Mouse (Mus musculus) common myeloid progenitor, adult 5-6 weeks (primary cell): Measurements from ENCODE around the gene Hydin. TPM values are rescaled to one million over a fixed set of nuclear protein-coding genes. Genes with fewer than 3 reads are reported as not detected.
"Not testable (repeated sequence)": the region's sequence is repeated elsewhere in the genome, so short reads cannot be mapped to it uniquely, and the experiment has no call there.

Experiments used
- ATAC-seq: replicated peaks from 2 replicates; pipeline ENCODE4 v1.8.0; 2016; ENCODE audit warnings: low read depth, mild to moderate bottlenecking, moderate TSS enrichment, inconsistent platforms; ENCODE audit not compliant: poor library complexity, severe bottlenecking
- total RNA-seq: library from RNA; stranded (forward); fragments of 200-1000, 187-1606 nt; gene quantifications from 2 replicates; pipeline ENCODE4 v1.2.3, GENCODE M21; 2017

The Hydin gene
- total RNA-seq, 1 experiment from 2014 or later: not detected

GRCm38 (mm10) chr8:110501330-110501729, 234.6 kb downstream of the Hydin start:
- no peak for ATAC-seq

- ATAC-seq: no peak
These were observed 236.1 kb downstream of the Hydin start for GRCm38 (mm10) chr8:110502880-110503279.

- no peak for ATAC-seq
These were observed 242.0 kb downstream of the Hydin start for GRCm38 (mm10) chr8:110508766-110509165.

DNA sequence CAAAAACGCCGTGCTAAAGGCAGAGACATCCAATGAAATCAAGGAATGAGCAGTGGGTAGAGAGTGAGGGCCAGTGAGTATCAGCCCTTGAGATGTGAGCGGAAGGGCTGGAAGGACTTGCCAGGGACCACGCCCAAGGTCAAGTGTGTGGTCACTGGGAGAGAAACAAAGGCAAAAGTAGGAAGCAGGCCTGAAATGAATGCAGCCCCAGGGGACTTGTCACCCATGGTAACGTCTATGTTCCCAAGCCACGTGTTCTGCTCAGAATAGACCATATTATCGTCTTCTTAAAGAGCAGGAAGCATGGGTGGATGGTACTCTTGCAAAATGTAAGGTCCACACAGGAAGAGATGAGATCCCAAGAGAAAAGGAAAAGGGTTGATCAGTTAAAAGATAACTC, 253.0 kb downstream of the Hydin start:
- no peak for ATAC-seq

- ATAC-seq: no peak
These were observed 255.1 kb downstream of the Hydin start for GRCm38 (mm10) chr8:110521851-110522250.

DNA sequence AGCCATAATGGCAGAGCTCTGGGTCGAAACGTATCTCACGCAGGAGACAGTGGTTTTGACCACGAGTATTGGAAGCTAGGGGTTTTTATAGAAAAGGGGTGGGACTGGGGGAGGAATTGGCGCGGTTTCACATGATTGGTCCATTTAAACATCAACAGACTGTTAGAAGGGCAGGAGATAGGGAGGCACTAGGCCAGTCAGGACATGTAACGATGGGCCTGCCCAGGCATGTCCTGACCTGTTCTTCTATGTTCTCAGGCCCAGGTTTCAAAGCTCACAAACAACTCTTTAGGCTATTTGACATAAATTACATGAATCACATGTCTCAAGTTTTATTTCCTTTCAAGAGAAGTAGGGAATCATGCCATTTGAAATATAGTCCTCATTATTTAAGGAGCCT, 255.7 kb downstream of the Hydin start:
- ATAC-seq: not testable (repeated sequence)

- ATAC-seq: no peak
These were observed 256.2 kb downstream of the Hydin start for GRCm38 (mm10) chr8:110522985-110523384.

GRCm38 (mm10) chr8:110525229-110525628, 258.5 kb downstream of the Hydin start:
- no peak for ATAC-seq

DNA sequence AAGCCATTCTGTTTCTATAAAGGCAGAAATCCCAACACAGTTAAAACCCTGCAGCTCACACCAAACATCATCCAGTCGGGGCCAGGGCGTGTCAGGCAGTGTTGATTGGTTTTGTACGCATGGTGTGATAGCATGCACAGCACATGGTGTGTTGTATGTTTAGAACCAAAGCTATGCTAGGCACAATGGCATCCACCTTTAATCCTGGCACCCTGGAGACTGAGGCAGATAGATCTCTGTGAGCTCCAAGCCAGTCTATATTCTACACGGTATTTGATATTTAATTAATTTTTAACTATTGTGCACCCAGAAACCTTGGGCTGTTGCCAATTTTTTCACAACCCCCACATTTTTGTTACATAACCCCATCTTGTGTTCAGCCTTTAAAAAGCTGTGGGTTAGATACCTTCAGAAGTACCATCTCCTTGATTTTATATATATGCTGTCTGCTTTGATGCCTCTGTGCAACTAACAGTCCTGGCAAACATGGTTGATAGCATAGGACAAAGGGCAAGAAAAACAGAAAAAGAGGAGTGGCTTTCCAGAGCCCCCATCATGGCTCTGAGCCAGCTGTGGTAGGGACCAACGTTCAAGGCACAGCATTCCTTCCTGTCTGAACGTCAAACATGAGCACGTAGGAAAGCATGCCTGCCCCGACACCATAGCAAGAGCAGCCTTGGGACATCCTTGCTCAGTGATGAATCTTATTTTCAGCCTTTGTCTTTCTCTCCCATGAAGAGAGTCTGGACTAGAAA, 263.4 kb downstream of the Hydin start:
- ATAC-seq: no peak

DNA sequence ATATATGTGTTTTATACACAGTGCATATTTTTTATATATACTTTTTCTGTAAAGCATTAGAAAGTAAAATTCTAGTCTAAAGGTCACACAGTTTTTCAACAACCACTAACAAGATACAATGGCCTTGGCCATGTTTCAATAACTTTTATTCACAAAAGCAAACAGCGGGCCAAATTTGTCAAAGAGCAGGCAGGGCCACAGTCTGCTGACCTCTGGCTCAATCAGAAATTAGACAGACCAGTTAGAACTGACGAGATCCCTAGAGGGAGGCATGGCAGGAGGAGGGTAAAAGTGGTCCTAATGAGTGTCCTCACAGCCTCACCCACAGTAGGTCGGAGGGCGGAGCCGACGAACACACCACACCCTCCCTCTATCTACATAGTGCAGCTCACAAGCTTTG, 267.0 kb downstream of the Hydin start:
- no peak for ATAC-seq

DNA sequence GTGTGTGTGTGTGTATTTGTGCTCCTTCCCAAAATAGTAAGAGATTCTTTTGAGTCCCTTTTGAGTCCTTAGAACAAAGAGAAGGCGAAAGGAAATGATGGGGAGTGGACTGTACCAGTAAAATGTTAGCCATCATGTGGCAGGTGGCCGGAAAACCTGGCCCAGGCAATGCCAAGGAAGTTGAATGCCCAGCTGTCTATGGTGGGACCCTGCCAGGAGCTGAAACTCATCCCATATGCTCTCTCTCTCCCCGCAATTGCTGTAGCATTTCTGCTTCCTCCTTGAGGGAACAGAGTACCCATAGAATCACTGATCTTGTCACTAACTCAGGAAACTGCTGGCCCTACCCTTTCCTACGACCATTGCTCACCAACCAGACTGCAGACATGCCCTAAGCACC, 271.1 kb downstream of the Hydin start:
- ATAC-seq: no peak

- no peak for ATAC-seq
These were observed 283.6 kb downstream of the Hydin start for GRCm38 (mm10) chr8:110550343-110550742.

- ATAC-seq: not testable (repeated sequence)
These were observed 285.3 kb downstream of the Hydin start for GRCm38 (mm10) chr8:110552111-110552510.

DNA sequence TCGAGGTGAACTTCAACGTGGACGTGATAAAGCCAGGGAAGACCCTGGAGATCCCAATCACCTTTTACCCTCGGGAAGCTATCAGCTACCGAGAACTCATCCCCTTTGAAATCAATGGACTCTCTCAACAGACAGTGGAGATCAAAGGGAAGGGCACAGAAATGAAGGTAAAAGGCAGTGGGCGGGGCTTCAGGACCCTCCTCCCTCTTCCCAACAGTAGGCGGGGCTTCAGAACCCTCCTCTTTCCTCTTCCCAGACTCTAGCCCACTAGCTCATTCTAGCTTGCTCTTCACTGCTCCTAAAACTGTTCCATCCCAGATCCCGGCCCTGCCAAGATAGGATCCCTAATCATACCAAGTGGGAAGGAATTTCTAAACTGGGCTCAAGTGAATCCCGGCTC, 325.9 kb downstream of the Hydin start:
- no peak for ATAC-seq

GRCm38 (mm10) chr8:110594164-110594563, 327.4 kb downstream of the Hydin start:
- no peak for ATAC-seq

- ATAC-seq: peak; percentile 73
These were observed 337.8 kb downstream of the Hydin start for GRCm38 (mm10) chr8:110604556-110604955.

DNA sequence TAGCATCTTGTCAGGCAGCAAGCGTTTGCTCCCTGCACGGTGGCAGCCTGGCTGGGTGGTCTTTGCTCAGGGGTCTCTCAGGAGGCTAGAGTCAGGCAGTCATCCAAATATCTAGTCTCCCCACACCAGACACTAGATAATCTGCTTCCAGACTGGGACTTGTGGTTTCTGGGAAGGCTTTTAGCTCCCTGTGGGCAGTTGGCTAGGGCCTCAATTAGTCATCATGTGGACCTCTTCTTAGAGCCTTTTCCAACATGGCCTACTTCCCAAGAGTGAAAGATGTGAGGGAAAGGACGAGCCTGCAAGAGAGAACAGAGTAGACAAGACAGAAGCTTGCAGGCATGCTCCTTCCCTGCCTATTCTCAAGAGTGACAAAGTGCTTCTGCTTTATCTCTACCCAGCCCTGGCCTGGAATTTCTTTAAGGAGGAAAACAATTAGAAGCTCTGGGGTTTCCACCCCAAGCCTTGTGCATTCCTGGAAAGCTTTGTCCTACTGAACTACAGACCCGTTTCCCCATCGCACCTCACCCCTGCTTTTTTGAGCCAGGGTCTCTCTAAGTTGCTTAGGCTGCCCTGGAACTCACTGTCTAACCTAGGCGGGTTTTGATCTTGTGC, 338.7 kb downstream of the Hydin start:
- no peak for ATAC-seq

DNA sequence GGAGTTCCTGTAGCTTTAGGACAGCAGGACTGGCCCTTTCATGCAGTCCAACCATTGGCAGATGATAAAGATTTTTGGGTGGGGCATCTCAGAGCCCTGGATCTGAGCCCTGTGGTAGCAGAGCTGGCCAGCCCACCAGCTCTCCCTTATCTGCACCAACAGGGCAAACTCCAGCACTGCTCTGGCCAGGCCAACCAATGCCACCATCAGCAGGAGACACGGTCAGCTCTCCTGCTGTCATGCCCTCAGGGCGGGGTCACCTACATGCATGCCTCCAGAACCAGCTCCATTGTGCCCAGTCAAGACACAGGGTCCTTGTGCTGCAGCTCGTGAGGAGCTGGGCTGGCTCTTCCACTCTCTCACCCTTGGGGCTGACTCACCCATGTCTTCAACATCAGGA, 349.0 kb downstream of the Hydin start:
- no peak for ATAC-seq

DNA sequence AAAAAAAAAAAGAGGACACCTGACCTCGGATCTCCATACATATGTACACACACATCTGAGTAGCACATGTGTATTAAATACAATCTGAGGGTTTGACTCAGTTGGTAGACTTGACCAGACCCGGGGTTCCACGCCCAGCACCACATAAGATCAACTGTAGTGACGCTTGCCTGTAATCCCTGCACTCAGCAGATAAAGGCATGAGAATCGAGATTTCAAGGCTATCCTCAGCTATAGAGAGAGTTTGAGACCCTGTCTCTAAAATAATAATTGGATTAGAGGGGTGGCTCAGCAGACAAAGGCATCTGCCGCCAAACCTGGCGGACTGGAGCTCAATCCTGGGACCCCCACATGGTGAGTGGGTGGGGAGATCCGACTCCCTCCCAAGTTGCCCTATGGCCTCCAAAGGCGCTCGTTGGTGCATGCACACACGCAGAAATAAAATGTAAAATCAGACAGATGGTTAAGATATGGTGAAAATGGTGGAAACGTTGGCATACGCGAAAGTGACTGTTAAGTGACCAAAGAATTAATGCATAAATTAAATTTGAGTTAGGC, 351.1 kb downstream of the Hydin start:
- ATAC-seq: peak; percentile 10; the same call in 1 of the 2 replicates

- ATAC-seq: peak; percentile 87
These were observed 351.8 kb downstream of the Hydin start, which contains the start of gene Vac14 for GRCm38 (mm10) chr8:110618391-110619207. Vac14 (plus strand) TSS chr8:110618585.

- ATAC-seq: peak; percentile 8; the same call in 1 of the 2 replicates
These were observed 352.4 kb downstream of the Hydin start for GRCm38 (mm10) chr8:110619208-110619574.
